Comparison of ENCODE assay signal across 15 mouse cellular contexts in the genomic region with DNA sequence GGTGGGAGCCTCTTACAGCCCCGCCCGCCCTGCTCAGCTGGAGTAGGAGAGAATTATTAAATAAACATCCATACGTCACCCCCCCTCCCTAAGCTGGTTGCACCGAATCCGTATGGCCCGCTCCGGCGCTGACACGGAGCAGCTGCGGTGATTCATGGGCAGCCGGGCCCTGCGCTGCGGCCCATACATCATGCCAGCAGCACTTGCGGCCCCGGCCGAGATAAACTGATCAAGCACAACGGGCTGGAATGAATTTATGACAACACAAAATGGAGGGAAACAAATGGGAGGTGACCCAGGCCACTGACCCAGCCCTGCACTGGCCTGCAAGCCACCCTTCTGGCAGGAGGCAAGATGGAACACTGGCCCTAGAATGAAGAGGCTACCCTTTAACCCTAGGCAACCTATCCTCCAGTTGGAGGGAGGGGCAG. TPM values are rescaled to one million over a fixed set of nuclear protein-coding genes. Genes with fewer than 3 reads are reported as not detected.
DNase-seq lines count a peak whose midpoint lies in the region; ATAC-seq and TF ChIP-seq lines count a peak whose summit lies in the region.
"Had no signal": no experiment of that assay in that cellular context is flagged by ENCODE, and none has a peak within 500 bp of the region (broad histone marks: within the 10 kb centered on the region; RNA-seq: fewer than 3 reads in every experiment).

No protein-coding gene starts in this region.

- peaks cover 44% of the 10 kb centered on the region for H3K4me1 ChIP-seq in kidney, embryonic 15.5 days
- H3K4me1 ChIP-seq in cortical plate, adult 2 months (ENCODE audit: control insufficient read depth, insufficient read depth, low read length), result no peaks in the 10 kb centered on the region
- H3K4me1 ChIP-seq in hindbrain, embryonic 13.5 days (replicated peaks), result peaks cover 74% of the 10 kb centered on the region
- peaks cover 25% of the 10 kb centered on the region for H3K4me1 ChIP-seq in neural tube, embryonic 11.5 days (ENCODE audit: control insufficient read depth, insufficient read depth, low read length)

- DNase-seq in kidney, adult 11 months, result no peak
- DNase-seq in neural tube, embryonic 11.5 days (ENCODE audit: low spot score), result peak; percentile 58
- no peak for DNase-seq in urinary bladder, adult 2 months (ENCODE audit: low spot score)
- no peak for DNase-seq in spleen, adult 18-20 months
- DNase-seq in layer of hippocampus, postnatal 10 days (ENCODE audit: low spot score in 2 of 2), result no peak
- DNase-seq: cerebellum, postnatal 25 days; midbrain, embryonic 14.5 days; thymus, postnatal 25 days had no signal

- no peak overlapping the region for H3K4me3 ChIP-seq in kidney, embryonic 15.5 days (replicated peaks)
- H3K4me3 ChIP-seq in cortical plate, adult 2 months (ENCODE audit: insufficient read depth, low read length), result no peak overlapping the region
- H3K4me3 ChIP-seq in hindbrain, embryonic 13.5 days, result no peak overlapping the region
- no peak overlapping the region for H3K4me3 ChIP-seq in neural tube, embryonic 11.5 days (ENCODE audit: low read depth, low read length)
- H3K4me3 ChIP-seq: intestine, embryonic 15.5 days; liver, embryonic 15.5 days had no signal

- H3K4me2 ChIP-seq in kidney, embryonic 15.5 days, result no peak overlapping the region
- H3K4me2 ChIP-seq in hindbrain, embryonic 13.5 days, result no peak overlapping the region
- H3K4me2 ChIP-seq in neural tube, embryonic 11.5 days (ENCODE audit: low read depth), result no peak overlapping the region
- H3K4me2 ChIP-seq: intestine, embryonic 15.5 days; liver, embryonic 15.5 days had no signal

- WGBS in kidney, embryonic 15.5 days, result 23% methylated on average over 17 of the region's 17 CpGs
- WGBS in hindbrain, embryonic 13.5 days, result 63% methylated on average over 17 of the region's 17 CpGs
- WGBS in neural tube, embryonic 11.5 days, result 65% methylated on average over 17 of the region's 17 CpGs

- peaks cover 97% of the 10 kb centered on the region for H3K36me3 ChIP-seq in kidney, embryonic 15.5 days
- H3K36me3 ChIP-seq in hindbrain, embryonic 13.5 days, result peaks cover 80% of the 10 kb centered on the region
- peaks cover 30% of the 10 kb centered on the region for H3K36me3 ChIP-seq in neural tube, embryonic 11.5 days (ENCODE audit: control insufficient read depth, insufficient read depth, low read length)

- peak; percentile 57 for ATAC-seq in kidney, embryonic 15.5 days (replicated peaks; ENCODE audit: low FRiP score)
- ATAC-seq in hindbrain, embryonic 13.5 days (ENCODE audit: low FRiP score), result peak; percentile 29; the same call in 1 of the 2 replicates
- ATAC-seq in neural tube, embryonic 11.5 days (ENCODE audit: insufficient read depth, low FRiP score, low TSS enrichment), result peak; percentile 46; the same call in 1 of the 2 replicates
- ATAC-seq: intestine, embryonic 15.5 days had no signal

- no peak overlapping the region for H3K9ac ChIP-seq in kidney, embryonic 15.5 days
- H3K9ac ChIP-seq in hindbrain, embryonic 13.5 days, result no peak overlapping the region; the same call in 1 of the 2 replicates
- H3K9ac ChIP-seq in neural tube, embryonic 11.5 days (ENCODE audit: low read length), result no peak overlapping the region
- H3K9ac ChIP-seq: intestine, embryonic 15.5 days; liver, embryonic 15.5 days had no signal

- TF ChIP-seq POLR2A in cortical plate, adult 2 months (IDR thresholded peaks at IDR 0.05; ENCODE audit: extremely low read depth, insufficient read depth, low read length), result no peak

- H3K27me3 ChIP-seq in kidney, embryonic 15.5 days, result peaks cover 12% of the 10 kb centered on the region; the same call in 1 of the 2 replicates
- H3K27me3 ChIP-seq in hindbrain, embryonic 13.5 days, result no peaks in the 10 kb centered on the region
- H3K27me3 ChIP-seq in neural tube, embryonic 11.5 days (ENCODE audit: control insufficient read depth, insufficient read depth, low read length), result no peaks in the 10 kb centered on the region
- H3K27me3 ChIP-seq: CH12.LX; intestine, embryonic 15.5 days; liver, embryonic 15.5 days had no signal

- H3K27ac ChIP-seq in kidney, embryonic 15.5 days, result no peak overlapping the region
- peak overlapping the region; percentile 37; the same call in 1 of the 2 replicates for H3K27ac ChIP-seq in cortical plate, adult 2 months (ENCODE audit: insufficient read depth, low read length)
- H3K27ac ChIP-seq in hindbrain, embryonic 13.5 days, result peak overlapping the region; percentile 74
- peak overlapping the region; percentile 60; the same call in 1 of the 2 replicates for H3K27ac ChIP-seq in neural tube, embryonic 11.5 days (ENCODE audit: low read depth, low read length)
- H3K27ac ChIP-seq: intestine, embryonic 15.5 days; liver, embryonic 15.5 days had no signal

- no peak for TF ChIP-seq CTCF in cortical plate, adult 2 months (IDR thresholded peaks at IDR 0.05; ENCODE audit: extremely low read depth, insufficient read depth, low read length)

- H3K9me3 ChIP-seq in kidney, embryonic 15.5 days (replicated peaks), result peaks cover 7% of the 10 kb centered on the region; the same call in 1 of the 2 replicates
- H3K9me3 ChIP-seq in hindbrain, embryonic 13.5 days, result no peaks in the 10 kb centered on the region
- peaks cover 2% of the 10 kb centered on the region; the same call in 1 of the 2 replicates for H3K9me3 ChIP-seq in neural tube, embryonic 11.5 days (ENCODE audit: control insufficient read depth, low read length)
- H3K9me3 ChIP-seq: intestine, embryonic 15.5 days; liver, embryonic 15.5 days had no signal

RNA-seq across cellular contexts. Expression of gene Armh1, which starts 24.4 kb away (rescaled TPM):
- 0.12 and 0.38 TPM in 2 replicates for polyA plus RNA-seq in kidney, embryonic 15.5 days (2015; fragmentation: Nextera tagmentation; extraction: Ambion mirVana)
- polyA plus RNA-seq in cortical plate, adult 2 months (2012; rRNA removed), result 0.38 and 0.67 TPM in 2 replicates
- 0.97 and 1.1 TPM in 2 replicates for polyA plus RNA-seq in hindbrain, embryonic 13.5 days (2015; fragmentation: Nextera tagmentation; extraction: Ambion mirVana)
- polyA plus RNA-seq in neural tube, embryonic 11.5 days (2014; fragmentation: Nextera tagmentation; extraction: Ambion mirVana), result 0.43 TPM in 1 of 2 replicates, not detected in the other
- 0.19 and 0.24 TPM in 2 replicates for polyA plus RNA-seq in urinary bladder, adult 2 months (2012; rRNA removed)
- 1 to 10 TPM; 2.3 to 3.7 TPM for total RNA-seq in layer of hippocampus, postnatal 10 days (2021)
- total RNA-seq: CH12.LX had no signal
- polyA plus RNA-seq: small intestine, adult 2 months had no signal

RNA-seq across cellular contexts. Expression of gene Tmem53, which starts 24.5 kb away (rescaled TPM):
- polyA plus RNA-seq in kidney, embryonic 15.5 days (2015; fragmentation: Nextera tagmentation; extraction: Ambion mirVana), result 14.9 and 16.5 TPM in 2 replicates
- polyA plus RNA-seq in cortical plate, adult 2 months (2012; rRNA removed), result 4.8 and 6.1 TPM in 2 replicates
- polyA plus RNA-seq in hindbrain, embryonic 13.5 days (2015; fragmentation: Nextera tagmentation; extraction: Ambion mirVana), result 8.5 and 10.9 TPM in 2 replicates
- 6.8 and 6.9 TPM in 2 replicates for polyA plus RNA-seq in neural tube, embryonic 11.5 days (2014; fragmentation: Nextera tagmentation; extraction: Ambion mirVana)
- polyA plus RNA-seq in urinary bladder, adult 2 months (2012; rRNA removed), result 12.4 and 14.0 TPM in 2 replicates
- total RNA-seq in layer of hippocampus, postnatal 10 days (2021), result 1 to 10 TPM; 5.0 to 6.2 TPM
